Mouse (Mus musculus) liver, embryonic 13.5 days (tissue): Measurements from ENCODE around the gene Top2a. TPM values are rescaled to one million over a fixed set of nuclear protein-coding genes. Genes with fewer than 3 reads are reported as not detected.

Source experiments
- ATAC-seq: fragments of 200-750 bp; cut with Nextera tagmentation; 2 replicates; pipeline ENCODE4 v1.8.0; 2017; ENCODE audit warnings: low read depth, mild to moderate bottlenecking, moderate number of reproducible peaks, moderate library complexity
- DNase-seq: peaks from one replicate; pipeline ENCODE4 v3.0.0; 2022
- H3K27ac ChIP-seq: fragments of 300-500 bp; sonication (generic); 2 replicates; pipeline ENCODE4 v1.5.1; 2015; ENCODE audit warnings: moderate library complexity, mild to moderate bottlenecking, inconsistent platforms
- H3K27me3 ChIP-seq: fragments of 300-500 bp; sonication (generic); 2 replicates; pipeline ENCODE4 v1.6.1; 2015; ENCODE audit warnings: mild to moderate bottlenecking, inconsistent platforms
- H3K36me3 ChIP-seq: fragments of 300-500 bp; sonication (generic); 2 replicates; pipeline ENCODE4 v1.6.1; 2015; ENCODE audit warnings: mild to moderate bottlenecking, inconsistent platforms
- H3K4me1 ChIP-seq: fragments of 300-500 bp; sonication (generic); replicated peaks from 2 replicates; pipeline ENCODE4 v1.6.1; 2015; ENCODE audit warnings: inconsistent platforms
- H3K4me2 ChIP-seq: fragments of 300-500 bp; sonication (generic); 2 replicates; pipeline ENCODE4 v1.6.1; 2015; ENCODE audit warnings: inconsistent platforms, mild to moderate bottlenecking, moderate library complexity
- H3K4me3 ChIP-seq: fragments of 300-500 bp; sonication (generic); replicated peaks from 2 replicates; pipeline ENCODE4 v1.5.1; 2015; ENCODE audit warnings: mild to moderate bottlenecking, inconsistent platforms
- H3K9ac ChIP-seq: fragments of 300-500 bp; sonication (generic); 2 replicates; pipeline ENCODE4 v1.6.1; 2015; ENCODE audit warnings: mild to moderate bottlenecking, inconsistent platforms
- H3K9me3 ChIP-seq: fragments of 300-500 bp; sonication (generic); replicated peaks from 2 replicates; pipeline ENCODE4 v1.6.1; 2016; ENCODE audit warnings: inconsistent platforms
- WGBS: fragments of 180-500 bp; shearing (Covaris S2); methylation state at CpG from one replicate; pipeline ENCODE4 v1.1.7; 2015; ENCODE audit not compliant: insufficient replicate concordance; 5-methylcytosine and 5-hydroxymethylcytosine counted together
- polyA plus RNA-seq: library from polyadenylated mRNA; unstranded; fragments of >200 nt; fragmentation: Nextera tagmentation; extraction: Ambion mirVana; gene quantifications from 2 replicates; pipeline ENCODE4 v1.2.1, GENCODE M21; 2015

The Top2a gene
- polyA plus RNA-seq, 1 experiment from 2014 or later, result 208 TPM

DNA sequence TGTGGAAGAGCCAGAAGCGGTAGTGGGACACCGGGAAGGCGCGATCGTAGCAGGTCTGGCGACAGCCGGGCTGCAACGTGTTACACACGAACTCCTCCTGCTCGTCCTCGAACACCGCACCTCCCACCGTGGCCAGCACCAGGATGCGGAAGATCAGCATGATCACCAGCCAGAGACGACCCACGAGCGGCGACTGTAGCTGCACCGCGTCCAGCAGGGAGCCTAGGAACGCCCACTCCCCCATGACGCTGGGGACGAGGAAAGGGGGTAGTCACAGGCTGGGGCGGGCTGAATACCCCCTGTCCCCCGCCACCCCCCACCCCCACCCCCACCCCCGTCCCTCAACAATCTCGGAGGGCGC, 41.2 kb downstream of the Top2a start, which contains the start of gene Gjd3:
TSS of gene Gjd3 (minus strand) at position 244 of the 361 bp plus-strand sequence.
- ATAC-seq (no peak), DNase-seq (no peak)
- H3K27me3 ChIP-seq, result peaks cover 70% of the 10 kb centered on the region
- H3K4me3 ChIP-seq, result peak within 1 kb of the TSS; percentile 55
- no peaks in the 10 kb centered on the region for H3K9me3 ChIP-seq
- H3K27ac ChIP-seq, result no peak within 1 kb of the TSS
- WGBS, result 4% methylated on average over 27 of the region's 28 CpGs
- H3K4me2 ChIP-seq, result peak within 1 kb of the TSS; percentile 72
- peak within 1 kb of the TSS; percentile 15; the same call in 1 of the 2 replicates for H3K9ac ChIP-seq
- peaks cover 23% of the 10 kb centered on the region for H3K4me1 ChIP-seq
- H3K36me3 ChIP-seq, result peaks cover 2% of the 10 kb centered on the region

GRCm38 (mm10) chr11:98981997-98982772, 41.8 kb downstream of the Top2a start:
- peaks cover 70% of the 10 kb centered on the region for H3K27me3 ChIP-seq
- H3K9me3 ChIP-seq, result no peaks in the 10 kb centered on the region
- peak overlapping the region; percentile 72 for H3K4me2 ChIP-seq
- peak overlapping the region; percentile 55 for H3K4me3 ChIP-seq
- peaks cover 29% of the 10 kb centered on the region for H3K4me1 ChIP-seq
- ATAC-seq (no peak), DNase-seq (no peak)
- no peak overlapping the region for H3K27ac ChIP-seq
- no peaks in the 10 kb centered on the region for H3K36me3 ChIP-seq
- under 1% methylated on average over 94 of the region's 94 CpGs for WGBS
- peak overlapping the region; percentile 15; the same call in 1 of the 2 replicates for H3K9ac ChIP-seq

DNA sequence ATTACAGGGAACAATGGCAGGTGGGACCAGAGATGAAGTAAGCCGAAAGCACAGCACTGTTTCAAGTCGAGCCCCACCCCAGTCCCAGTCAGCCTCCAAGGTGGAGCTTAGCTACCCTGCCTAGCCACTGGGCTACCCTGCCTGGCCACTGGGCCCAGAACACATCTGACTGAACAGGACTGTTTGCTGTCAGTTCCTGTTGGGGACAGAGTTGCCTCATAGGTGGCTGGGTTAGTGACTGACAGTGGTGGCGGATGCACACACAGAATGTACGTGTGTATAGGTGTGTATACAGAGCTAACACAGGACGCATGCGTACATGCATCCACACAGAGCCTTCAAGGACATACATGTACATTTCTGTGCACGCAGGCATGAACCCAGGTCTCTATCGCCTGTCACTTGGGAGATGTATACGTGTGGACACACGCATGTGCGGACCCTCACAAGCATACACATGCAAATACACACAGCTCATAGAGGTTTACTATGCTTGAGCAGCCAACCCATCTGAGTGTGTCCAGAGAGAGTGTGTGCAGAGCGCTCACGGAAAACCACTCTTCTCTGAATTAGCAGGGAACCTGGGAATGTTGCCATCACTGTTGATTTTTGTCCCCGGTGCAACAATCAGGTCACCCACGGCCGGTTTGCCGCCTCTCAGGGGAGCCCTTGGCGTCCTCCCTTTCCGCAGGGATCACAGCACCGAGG, 42.5 kb downstream of the Top2a start:
- 35% methylated on average over 20 of the region's 20 CpGs for WGBS

DNA sequence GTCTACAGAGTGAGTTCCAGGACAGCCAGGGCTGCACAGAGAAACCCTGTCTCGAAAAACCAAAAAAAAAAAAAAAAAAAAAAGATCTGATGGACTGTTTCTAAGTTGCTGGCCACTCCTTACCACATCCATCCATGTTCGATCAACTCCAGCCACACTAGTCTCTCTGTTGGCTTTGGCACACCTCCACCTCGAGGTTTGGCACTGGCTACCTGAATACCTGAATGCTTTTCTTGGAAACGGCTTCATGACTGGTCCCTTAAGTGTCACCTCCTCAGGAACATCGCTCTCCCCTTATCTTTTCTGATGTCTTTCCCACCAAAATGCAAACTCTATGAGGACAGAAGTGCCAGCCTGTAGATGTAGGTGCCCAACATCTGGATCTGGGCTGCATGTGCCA, 44.6 kb downstream of the Top2a start:
- Histone ChIP-seq H3K4me2 (no peak overlapping the region), H3K27ac (no peak overlapping the region), H3K36me3 (0 out of 2 replicates have a peak, but pooled peaks cover 3% of the 10 kb centered on the region), H3K4me1 (peaks cover 29% of the 10 kb centered on the region), H3K27me3 (peaks cover 59% of the 10 kb centered on the region), H3K9ac (no peak overlapping the region), H3K9me3 (no peaks in the 10 kb centered on the region), H3K4me3 (no peak overlapping the region)
- 61% methylated on average over 5 of the region's 5 CpGs for WGBS
- ATAC-seq (no peak), DNase-seq (no peak)

More for the DNA sequence above, 42.5 kb downstream of the Top2a start:
- DNase-seq (no peak), ATAC-seq (no peak)
- Histone ChIP-seq H3K4me1 (peaks cover 29% of the 10 kb centered on the region), H3K27me3 (peaks cover 70% of the 10 kb centered on the region), H3K27ac (no peak overlapping the region), H3K36me3 (no peaks in the 10 kb centered on the region), H3K4me2 (peak overlapping the region; percentile 72), H3K9me3 (no peaks in the 10 kb centered on the region), H3K9ac (no peak overlapping the region), H3K4me3 (peak overlapping the region; percentile 55)

GRCm38 (mm10) chr11:98978526-98979148, 45.4 kb downstream of the Top2a start:
- 60% methylated on average over 15 of the region's 15 CpGs for WGBS
- H3K4me3 ChIP-seq, result no peak overlapping the region
- H3K36me3 ChIP-seq, result peaks cover 5% of the 10 kb centered on the region; the same call in 1 of the 2 replicates
- DNase-seq, result no peak
- H3K4me1 ChIP-seq, result peaks cover 29% of the 10 kb centered on the region
- no peaks in the 10 kb centered on the region for H3K9me3 ChIP-seq
- H3K4me2 ChIP-seq, result no peak overlapping the region
- H3K27me3 ChIP-seq, result peaks cover 52% of the 10 kb centered on the region
- H3K27ac ChIP-seq, result no peak overlapping the region
- H3K9ac ChIP-seq, result no peak overlapping the region
- ATAC-seq, result no peak

DNA sequence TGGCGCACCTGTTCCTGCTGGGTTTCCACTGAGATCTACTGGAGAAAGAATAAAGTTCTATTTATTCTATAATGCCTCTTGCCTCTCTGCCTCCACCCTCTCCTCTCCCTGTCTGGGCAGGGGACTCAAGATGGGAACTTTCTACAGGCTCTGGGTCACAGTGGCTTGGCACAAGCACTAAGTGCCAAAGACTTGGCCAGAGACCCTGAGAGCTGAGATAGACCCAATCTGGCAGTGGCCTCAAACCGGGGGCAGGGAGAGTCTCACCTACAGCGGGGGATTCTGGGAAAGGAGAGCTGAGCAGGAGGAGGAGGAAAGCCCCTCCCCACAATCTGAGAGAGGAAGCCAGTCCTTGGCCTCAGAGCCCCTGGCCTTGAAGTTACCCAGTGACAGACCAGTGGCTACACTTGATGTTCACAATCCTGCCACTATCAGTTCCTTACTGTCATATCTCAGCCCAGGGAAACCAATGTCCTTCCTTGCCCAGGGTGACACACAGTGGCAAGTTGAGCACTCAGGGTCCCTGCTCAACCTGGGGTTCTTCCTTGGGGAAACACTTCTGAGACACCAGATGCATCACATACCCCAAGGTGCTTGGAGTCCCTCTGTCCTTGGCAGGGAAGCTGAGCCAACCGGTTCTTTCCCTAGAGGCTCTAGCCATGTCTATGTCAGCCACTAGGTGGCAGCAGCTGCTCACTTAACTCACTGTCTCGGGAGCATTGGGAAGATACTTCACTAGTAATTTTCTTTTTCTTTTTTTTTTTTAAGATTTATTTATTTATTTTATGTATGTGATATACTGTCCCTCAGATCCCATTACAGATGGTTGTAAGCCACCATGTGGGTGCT, 48.9 kb downstream of the Top2a start:
- H3K36me3 ChIP-seq, result peaks cover 35% of the 10 kb centered on the region
- H3K9me3 ChIP-seq, result no peaks in the 10 kb centered on the region
- H3K9ac ChIP-seq, result no peak overlapping the region
- no peak overlapping the region for H3K4me3 ChIP-seq
- DNase-seq (peak; percentile 48), ATAC-seq (no peak)
- no peak overlapping the region for H3K27ac ChIP-seq
- peaks cover 28% of the 10 kb centered on the region for H3K27me3 ChIP-seq
- peaks cover 26% of the 10 kb centered on the region for H3K4me1 ChIP-seq
- 42% methylated on average over 5 of the region's 5 CpGs for WGBS
- H3K4me2 ChIP-seq, result no peak overlapping the region

- peaks cover 36% of the 10 kb centered on the region for H3K36me3 ChIP-seq
- no peak for DNase-seq
- WGBS, result 72% methylated on average over 6 of the region's 6 CpGs
Observed at GRCm38 (mm10) chr11:98974213-98974612, 49.8 kb downstream of the Top2a start.

GRCm38 (mm10) chr11:98973584-98973983, 50.4 kb downstream of the Top2a start:
- H3K27ac ChIP-seq, result no peak overlapping the region
- peaks cover 27% of the 10 kb centered on the region for H3K27me3 ChIP-seq
- no peak overlapping the region for H3K9ac ChIP-seq
- DNase-seq (no peak), ATAC-seq (no peak)
- H3K36me3 ChIP-seq, result peaks cover 36% of the 10 kb centered on the region
- no peaks in the 10 kb centered on the region for H3K9me3 ChIP-seq
- no peak overlapping the region for H3K4me2 ChIP-seq
- H3K4me3 ChIP-seq, result no peak overlapping the region
- H3K4me1 ChIP-seq, result peaks cover 37% of the 10 kb centered on the region
- WGBS, result 76% methylated on average over 14 of the region's 14 CpGs

More at GRCm38 (mm10) chr11:98974213-98974612, 49.8 kb downstream of the Top2a start:
- ATAC-seq, result no peak
- Histone ChIP-seq H3K27ac (no peak overlapping the region), H3K27me3 (peaks cover 27% of the 10 kb centered on the region), H3K4me2 (no peak overlapping the region), H3K4me3 (no peak overlapping the region), H3K9me3 (no peaks in the 10 kb centered on the region), H3K4me1 (peaks cover 34% of the 10 kb centered on the region), H3K9ac (no peak overlapping the region)

- Histone ChIP-seq H3K4me1 (peaks cover 37% of the 10 kb centered on the region), H3K4me3 (no peak overlapping the region), H3K27ac (no peak overlapping the region), H3K36me3 (peaks cover 36% of the 10 kb centered on the region), H3K27me3 (peaks cover 31% of the 10 kb centered on the region), H3K9me3 (no peaks in the 10 kb centered on the region), H3K4me2 (no peak overlapping the region), H3K9ac (no peak overlapping the region)
- DNase-seq (no peak), ATAC-seq (no peak)
- WGBS, result 70% methylated on average over 9 of the region's 9 CpGs
Observed at GRCm38 (mm10) chr11:98972801-98973360, 51.1 kb downstream of the Top2a start.

GRCm38 (mm10) chr11:98972215-98972614, 51.8 kb downstream of the Top2a start:
- no peak overlapping the region for H3K9ac ChIP-seq
- H3K27me3 ChIP-seq, result peaks cover 31% of the 10 kb centered on the region
- ATAC-seq (peak; percentile 54), DNase-seq (peak; percentile 66)
- no peaks in the 10 kb centered on the region for H3K9me3 ChIP-seq
- H3K27ac ChIP-seq, result no peak overlapping the region
- H3K36me3 ChIP-seq, result peaks cover 36% of the 10 kb centered on the region
- WGBS, result 48% methylated on average over 9 of the region's 9 CpGs
- no peak overlapping the region for H3K4me2 ChIP-seq
- peaks cover 31% of the 10 kb centered on the region for H3K4me1 ChIP-seq
- no peak overlapping the region for H3K4me3 ChIP-seq
